Mouse (Mus musculus): Measurements from ENCODE around the gene C130032M10Rik. TPM values are rescaled to one million over a fixed set of nuclear protein-coding genes. Genes with fewer than 3 reads are reported as not detected.
A peak's percentile ranks its signal among the peaks of the same experiment; 100 is the strongest.

The C130032M10Rik gene
- polyA plus RNA-seq, 1 experiment from 2014 or later: not detected

DNA sequence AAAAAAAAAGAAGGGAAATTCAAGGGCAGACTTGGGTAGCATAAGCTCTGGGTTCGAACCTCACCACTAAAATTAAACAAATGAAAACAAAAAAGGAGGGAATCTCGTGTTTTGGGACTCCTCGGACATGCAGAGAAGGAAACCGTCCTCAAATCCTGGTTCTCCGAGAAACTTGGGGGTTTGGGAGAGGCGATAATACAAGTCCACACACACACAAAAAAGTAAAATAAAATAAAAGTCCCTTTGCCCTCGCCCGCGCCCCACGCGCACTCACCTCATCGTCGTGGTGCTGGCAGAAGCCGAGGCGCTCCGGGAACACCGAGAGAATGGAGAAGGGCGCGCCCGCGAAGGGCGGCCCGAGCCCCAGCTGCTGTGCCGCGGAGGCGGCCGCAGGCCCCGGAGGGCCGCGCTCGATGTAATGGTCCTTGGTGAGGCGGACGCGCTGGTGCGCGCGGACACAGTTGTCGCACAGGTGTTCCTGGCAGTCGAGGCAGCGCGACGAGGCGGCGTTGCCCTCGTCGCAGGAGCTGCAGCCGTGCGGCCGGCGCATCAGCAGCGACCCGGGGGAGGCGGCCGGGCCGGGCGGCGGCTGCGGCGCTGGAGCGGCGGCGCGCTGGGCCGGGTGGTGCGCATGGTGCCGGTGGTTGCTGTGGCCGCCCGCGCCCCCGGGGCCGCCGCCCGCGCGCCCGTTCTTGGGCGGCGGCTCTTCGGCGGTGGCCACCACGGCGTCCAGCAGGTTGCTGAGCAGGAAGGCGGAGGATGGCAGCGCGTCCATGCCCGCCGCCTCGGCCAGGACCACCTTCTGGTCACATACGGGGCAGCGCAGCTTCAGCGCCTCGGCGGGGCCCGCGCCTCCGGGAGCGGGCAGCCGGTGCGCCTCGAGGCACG lies 46.8 kb downstream of the C130032M10Rik start:
- ATAC-seq: no peak
- POLR2A ChIA-PET: no interaction called here

DNA sequence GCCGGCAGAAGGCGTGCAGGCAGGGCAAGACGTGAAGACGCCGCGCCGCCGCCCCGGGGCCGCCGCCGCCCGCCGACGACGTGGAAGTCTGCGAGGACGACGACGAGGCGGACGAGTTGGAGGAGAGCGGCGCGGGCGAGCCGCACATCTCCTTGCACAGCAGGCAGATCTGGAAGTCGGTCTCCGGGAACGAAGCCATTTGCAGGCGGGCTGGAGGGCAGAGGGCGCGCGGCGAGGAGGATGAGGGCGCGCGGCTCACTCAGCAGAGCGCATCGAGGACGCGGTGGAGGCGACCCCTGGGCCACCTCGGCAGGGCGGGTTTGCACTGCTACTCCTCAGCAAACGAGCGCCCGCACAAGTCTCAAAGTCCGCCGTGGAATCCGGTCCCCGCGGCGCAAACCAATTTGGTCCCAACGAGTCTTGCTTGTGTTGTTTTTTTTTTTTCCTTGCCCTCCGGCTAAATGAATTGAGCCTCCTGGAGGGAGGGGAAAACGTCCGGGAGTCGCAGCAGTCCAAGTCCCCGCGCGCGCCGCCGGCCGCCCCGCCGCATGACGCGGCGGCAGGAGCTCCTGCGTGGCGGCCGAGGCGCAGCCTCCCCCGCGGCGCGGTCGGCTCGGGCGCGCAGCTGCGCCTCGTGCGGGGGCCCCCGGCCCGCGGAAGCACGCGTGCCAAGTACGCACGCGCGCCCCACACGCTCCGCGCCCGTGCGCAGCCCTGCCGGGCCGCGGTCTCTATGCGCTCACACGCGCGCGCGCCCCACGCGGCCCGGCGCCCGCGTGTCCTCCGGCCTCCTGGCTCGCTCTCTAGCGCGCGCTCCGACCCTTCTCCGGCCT lies 47.6 kb downstream of the C130032M10Rik start:
- CTCF ChIA-PET: no interaction called here

More for the DNA sequence above, 46.8 kb downstream of the C130032M10Rik start:
- no peak for DNase-seq (ENCODE audit: low read depth, low spot score)
- no peak for TF ChIP-seq CTCF (IDR thresholded peaks at IDR 0.05)
- peaks cover 14% of the 10 kb centered on the region for H3K27me3 ChIP-seq
- CTCF ChIA-PET: no interaction called here
- in situ Hi-C loops (cut with MboI; ENCODE audit: low pct_unique_long_range_greater_than_20kb): no loop called here

DNA sequence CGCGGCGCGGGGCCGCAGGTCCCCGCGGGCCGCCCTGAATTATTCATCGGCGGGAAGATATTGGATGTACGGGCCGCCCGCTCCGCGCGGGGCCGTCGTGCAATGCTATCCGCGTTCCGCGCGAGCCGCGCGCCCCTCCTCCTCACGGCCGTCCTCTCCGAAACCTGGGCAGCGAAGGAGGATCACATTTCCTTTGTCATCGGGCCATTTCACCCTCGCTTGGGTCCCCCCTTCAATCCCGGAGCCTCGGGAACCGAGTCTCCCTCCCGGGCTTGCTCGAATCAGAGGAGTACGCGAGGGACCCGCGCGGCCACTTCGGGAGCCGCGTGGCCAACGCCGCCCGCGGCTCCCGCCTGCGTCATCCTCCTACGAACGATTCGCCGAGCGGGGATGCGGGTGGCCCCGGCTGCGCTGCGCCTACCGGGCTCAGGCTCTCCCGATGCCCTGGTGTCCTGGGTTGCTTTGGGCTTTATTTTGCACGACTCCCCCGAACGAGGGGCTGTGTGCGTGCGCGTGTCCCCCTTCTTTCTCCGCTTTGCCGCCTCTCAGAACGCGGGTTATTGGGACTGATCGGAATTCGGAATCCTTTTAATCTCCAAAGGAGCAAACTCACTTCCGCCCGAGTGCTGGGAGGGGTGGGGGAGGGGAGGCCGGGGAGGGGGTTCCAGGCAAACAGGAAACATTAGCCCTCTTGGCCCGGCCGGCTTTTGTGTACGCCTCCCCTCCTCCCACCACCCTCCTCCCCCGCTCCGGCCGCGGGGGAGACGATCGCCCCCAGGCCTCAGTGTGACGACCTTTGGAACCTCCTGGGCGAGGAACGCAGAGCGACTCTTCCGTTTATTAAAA lies 48.5 kb downstream of the C130032M10Rik start, which contains the start of gene Trim71:
Gene Trim71 (minus strand): TSS at position 609 of the 846 bp plus-strand sequence.
- H3K27me3 ChIP-seq: peaks cover 14% of the 10 kb centered on the region
- in situ Hi-C loops (cut with MboI; ENCODE audit: low pct_unique_long_range_greater_than_20kb): no loop called here
- ChIA-PET POLR2A (interaction anchor here (0.7 kb wide), 1 partner anchor 29 kb away, joined by 3 read pairs; no protein-coding TSS in a partner anchor), CTCF (interaction anchor here (1.0 kb wide), 1 partner anchor 8 kb away, joined by 3 read pairs; no protein-coding TSS in a partner anchor)
- ATAC-seq (peak; percentile 31), DNase-seq (ENCODE audit: low read depth, low spot score) (no peak)
- TF ChIP-seq CTCF (IDR thresholded peaks at IDR 0.05): no peak

More for the DNA sequence above, 47.6 kb downstream of the C130032M10Rik start:
- no peak for ATAC-seq
- DNase-seq (ENCODE audit: low read depth, low spot score): no peak
- TF ChIP-seq CTCF (IDR thresholded peaks at IDR 0.05): no peak
- in situ Hi-C loops (cut with MboI; ENCODE audit: low pct_unique_long_range_greater_than_20kb): no loop called here
- peaks cover 14% of the 10 kb centered on the region for H3K27me3 ChIP-seq
- POLR2A ChIA-PET: interaction anchor here (0.7 kb wide), 1 partner anchor 28 kb away, joined by 3 read pairs; no protein-coding TSS in a partner anchor

DNA sequence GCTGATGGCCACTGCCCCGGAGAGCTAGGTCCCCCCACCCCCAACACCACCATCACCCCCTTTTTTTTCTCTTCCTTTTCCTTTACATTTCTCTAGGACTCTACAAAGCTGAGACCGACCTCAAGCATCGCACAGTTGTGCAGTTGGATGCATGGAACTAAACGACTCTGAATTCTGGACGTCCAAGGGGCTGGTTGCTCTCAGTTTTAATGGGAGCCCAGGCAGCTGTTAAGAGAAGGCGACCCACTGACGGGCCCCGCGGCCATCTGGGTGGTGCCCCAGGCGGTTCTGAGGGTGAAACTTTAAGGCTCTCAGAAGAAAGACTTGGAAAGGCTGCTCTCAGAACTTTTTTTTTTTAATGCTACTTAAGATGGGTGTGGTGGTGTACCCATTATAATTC lies 49.2 kb downstream of the C130032M10Rik start:
- POLR2A ChIA-PET: no interaction called here
- CTCF ChIA-PET: interaction anchor here (1.0 kb wide), 1 partner anchor 9 kb away, joined by 3 read pairs; no protein-coding TSS in a partner anchor
- ATAC-seq: no peak
- H3K27me3 ChIP-seq: peaks cover 14% of the 10 kb centered on the region
- no peak for TF ChIP-seq CTCF (IDR thresholded peaks at IDR 0.05)
- DNase-seq (ENCODE audit: low read depth, low spot score): no peak
- in situ Hi-C loops (cut with MboI; ENCODE audit: low pct_unique_long_range_greater_than_20kb): no loop called here

Other genes starting within 250 kb of the C130032M10Rik start
- gene Bcl2a1c, start 185.6 kb upstream of the C130032M10Rik start, polyA plus RNA-seq (2021): not detected
- gene Crtap, start 125.0 kb upstream of the C130032M10Rik start, polyA plus RNA-seq (2021): 179 TPM
- gene Glb1, start 114.6 kb upstream of the C130032M10Rik start, polyA plus RNA-seq (2021): 66.2 TPM
- gene Tmppe, start 114.6 kb upstream of the C130032M10Rik start, polyA plus RNA-seq (2021): 5.7 TPM
- gene Ccr4, start 10.8 kb upstream of the C130032M10Rik start, polyA plus RNA-seq (2021): not detected
- not detected for gene Trim71, start 48.7 kb downstream of the C130032M10Rik start, polyA plus RNA-seq (2021)
- 46.3 TPM for gene Cnot10, start 124.5 kb downstream of the C130032M10Rik start, polyA plus RNA-seq (2021)
- gene Dync1li1, start 173.1 kb downstream of the C130032M10Rik start, polyA plus RNA-seq (2021): 55.6 TPM
- 64.0 TPM for gene Cmtm6, start 215.4 kb downstream of the C130032M10Rik start, polyA plus RNA-seq (2021)